Mouse (Mus musculus) embryonic facial prominence, embryonic 13.5 days (tissue): ENCODE data around the gene Hmg20a. TPM values are rescaled to one million over a fixed set of nuclear protein-coding genes. Genes with fewer than 3 reads are reported as not detected.
"Not testable (repeated sequence)": the region's sequence is repeated elsewhere in the genome, so short reads cannot be mapped to it uniquely, and the experiment has no call there.

Experiments
- ATAC-seq: fragments of 200-750 bp; cut with Nextera tagmentation; 2 replicates; pipeline ENCODE4 v1.8.0; 2017; ENCODE audit warnings: low read depth; ENCODE audit not compliant: insufficient number of reproducible peaks, insufficient read depth, low FRiP score, low TSS enrichment
- H3K27ac ChIP-seq: fragments of 300-500 bp; sonication (generic); 2 replicates; pipeline ENCODE4 v1.5.1; 2015; ENCODE audit warnings: moderate library complexity, mild to moderate bottlenecking, inconsistent platforms
- H3K27me3 ChIP-seq: fragments of 300-500 bp; sonication (generic); 2 replicates; pipeline ENCODE4 v1.6.1; 2015; ENCODE audit warnings: mild to moderate bottlenecking, inconsistent platforms
- H3K36me3 ChIP-seq: fragments of 300-500 bp; sonication (generic); 2 replicates; pipeline ENCODE4 v1.6.1; 2015; ENCODE audit warnings: mild to moderate bottlenecking, inconsistent platforms
- H3K4me1 ChIP-seq: fragments of 300-500 bp; sonication (generic); 2 replicates; pipeline ENCODE4 v1.6.1; 2015; ENCODE audit warnings: inconsistent platforms
- H3K4me2 ChIP-seq: fragments of 300-500 bp; sonication (generic); 2 replicates; pipeline ENCODE4 v1.6.1; 2015; ENCODE audit warnings: moderate library complexity, mild to moderate bottlenecking, inconsistent platforms
- H3K4me3 ChIP-seq: fragments of 300-500 bp; sonication (generic); 2 replicates; pipeline ENCODE4 v1.5.1; 2015; ENCODE audit warnings: mild to moderate bottlenecking, inconsistent platforms
- H3K9ac ChIP-seq: fragments of 300-500 bp; sonication (generic); 2 replicates; pipeline ENCODE4 v1.6.1; 2015; ENCODE audit warnings: mild to moderate bottlenecking, inconsistent platforms
- H3K9me3 ChIP-seq: fragments of 300-500 bp; sonication (generic); 2 replicates; pipeline ENCODE4 v1.6.1; 2016; ENCODE audit warnings: inconsistent platforms
- WGBS: fragments of 180-500 bp; shearing (Covaris S2); methylation state at CpG from one replicate; pipeline ENCODE4 v1.1.7; 2015; ENCODE audit warnings: mixed read lengths; 5-methylcytosine and 5-hydroxymethylcytosine counted together
- polyA plus RNA-seq: library from polyadenylated mRNA; unstranded; fragments of >200 nt; fragmentation: Nextera tagmentation; extraction: Ambion mirVana; gene quantifications from 2 replicates; pipeline ENCODE4 v1.2.1, GENCODE M21; 2015

Gene Hmg20a
- polyA plus RNA-seq, 1 experiment from 2014 or later: 79.1 TPM

- no peaks in the 10 kb centered on the region for H3K36me3 ChIP-seq
- WGBS: 69% methylated on average over 4 of the region's 4 CpGs
- no peaks in the 10 kb centered on the region for H3K27me3 ChIP-seq
- H3K9me3 ChIP-seq: no peaks in the 10 kb centered on the region
- H3K9ac ChIP-seq: no peak overlapping the region
- H3K4me1 ChIP-seq: peaks cover 21% of the 10 kb centered on the region
- peak overlapping the region; percentile 67 for H3K4me2 ChIP-seq
- no peak for ATAC-seq
- H3K27ac ChIP-seq: no peak overlapping the region
- peak overlapping the region; percentile 82 for H3K4me3 ChIP-seq
Measured at GRCm38 (mm10) chr9:56415935-56416607, 2.3 kb upstream of the Hmg20a start.

- H3K9ac ChIP-seq: peak overlapping the region; percentile 87
- H3K27me3 ChIP-seq: no peaks in the 10 kb centered on the region
- no peaks in the 10 kb centered on the region for H3K36me3 ChIP-seq
- H3K4me2 ChIP-seq: peak overlapping the region; percentile 67
- WGBS: under 1% methylated on average over 40 of the region's 40 CpGs
- H3K27ac ChIP-seq: peak overlapping the region; percentile 95
- peak overlapping the region; percentile 82 for H3K4me3 ChIP-seq
- peaks cover 23% of the 10 kb centered on the region for H3K4me1 ChIP-seq
- H3K9me3 ChIP-seq: no peaks in the 10 kb centered on the region
- peak; percentile 74 for ATAC-seq
Measured at GRCm38 (mm10) chr9:56417415-56417947, 928 bp upstream of the Hmg20a start.

GRCm38 (mm10) chr9:56418738-56419239 is 380 bp downstream of the Hmg20a start:
- Histone ChIP-seq H3K27me3 (no peaks in the 10 kb centered on the region), H3K9ac (peak overlapping the region; percentile 79), H3K4me1 (peaks cover 26% of the 10 kb centered on the region), H3K36me3 (no peaks in the 10 kb centered on the region), H3K9me3 (no peaks in the 10 kb centered on the region), H3K4me2 (peak overlapping the region; percentile 67), H3K4me3 (peak overlapping the region; percentile 82), H3K27ac (peak overlapping the region; percentile 95)
- ATAC-seq: no peak
- under 1% methylated on average over 11 of the region's 11 CpGs for WGBS

GRCm38 (mm10) chr9:56420236-56420635 is 1.8 kb downstream of the Hmg20a start:
- H3K9ac ChIP-seq: no peak overlapping the region
- no peaks in the 10 kb centered on the region for H3K36me3 ChIP-seq
- ATAC-seq: no peak
- peaks cover 26% of the 10 kb centered on the region for H3K4me1 ChIP-seq
- no peaks in the 10 kb centered on the region for H3K9me3 ChIP-seq
- H3K4me3 ChIP-seq: no peak overlapping the region
- H3K4me2 ChIP-seq: peak overlapping the region; percentile 67; the same call in 1 of the 2 replicates
- no peak overlapping the region for H3K27ac ChIP-seq
- WGBS: 94% methylated on average over 1 of the region's 1 CpGs
- no peaks in the 10 kb centered on the region for H3K27me3 ChIP-seq

- Histone ChIP-seq H3K4me3 (no peak overlapping the region), H3K4me1 (peaks cover 25% of the 10 kb centered on the region), H3K36me3 (no peaks in the 10 kb centered on the region), H3K27ac (no peak overlapping the region), H3K4me2 (no peak overlapping the region), H3K9ac (no peak overlapping the region), H3K27me3 (no peaks in the 10 kb centered on the region), H3K9me3 (no peaks in the 10 kb centered on the region)
- 86% methylated on average over 9 of the region's 9 CpGs for WGBS
- no peak for ATAC-seq
Measured at GRCm38 (mm10) chr9:56420892-56421601, 2.6 kb downstream of the Hmg20a start.

- Histone ChIP-seq H3K9me3 (no peaks in the 10 kb centered on the region), H3K27ac (no peak overlapping the region), H3K36me3 (no peaks in the 10 kb centered on the region), H3K4me1 (peaks cover 16% of the 10 kb centered on the region), H3K9ac (no peak overlapping the region), H3K4me3 (no peak overlapping the region), H3K27me3 (no peaks in the 10 kb centered on the region), H3K4me2 (no peak overlapping the region)
- no peak for ATAC-seq
- 81% methylated on average over 5 of the region's 5 CpGs for WGBS
Measured at GRCm38 (mm10) chr9:56421991-56422390, 3.6 kb downstream of the Hmg20a start.

- no peak overlapping the region for H3K4me3 ChIP-seq
- H3K9ac ChIP-seq: no peak overlapping the region
- peaks cover 10% of the 10 kb centered on the region; the same call in 1 of the 2 replicates for H3K4me1 ChIP-seq
- no peaks in the 10 kb centered on the region for H3K27me3 ChIP-seq
- H3K36me3 ChIP-seq: no peaks in the 10 kb centered on the region
- no peak for ATAC-seq
- H3K9me3 ChIP-seq: no peaks in the 10 kb centered on the region
- H3K27ac ChIP-seq: no peak overlapping the region
- H3K4me2 ChIP-seq: no peak overlapping the region
- 88% methylated on average over 4 of the region's 4 CpGs for WGBS
Measured at GRCm38 (mm10) chr9:56424861-56425260, 6.5 kb downstream of the Hmg20a start.

GRCm38 (mm10) chr9:56435821-56436526 is 17.6 kb downstream of the Hmg20a start:
- 81% methylated on average over 5 of the region's 5 CpGs for WGBS
- no peak for ATAC-seq
- no peak overlapping the region for H3K27ac ChIP-seq

GRCm38 (mm10) chr9:56437300-56437892 is 19.0 kb downstream of the Hmg20a start:
- H3K9me3 ChIP-seq, H3K4me3 ChIP-seq, H3K4me1 ChIP-seq, H3K36me3 ChIP-seq, H3K4me2 ChIP-seq, H3K27me3 ChIP-seq, H3K27ac ChIP-seq, H3K9ac ChIP-seq, ATAC-seq: not testable (repeated sequence)
- 66% methylated on average over 24 of the region's 29 CpGs for WGBS

More at GRCm38 (mm10) chr9:56435821-56436526, 17.6 kb downstream of the Hmg20a start:
- no peak overlapping the region for H3K9ac ChIP-seq
- H3K4me2 ChIP-seq: no peak overlapping the region
- no peak overlapping the region for H3K4me3 ChIP-seq
- H3K4me1 ChIP-seq: peaks cover 8% of the 10 kb centered on the region; the same call in 1 of the 2 replicates
- no peaks in the 10 kb centered on the region for H3K27me3 ChIP-seq
- H3K36me3 ChIP-seq: no peaks in the 10 kb centered on the region
- H3K9me3 ChIP-seq: no peaks in the 10 kb centered on the region

GRCm38 (mm10) chr9:56439699-56440098 is 21.3 kb downstream of the Hmg20a start:
- Histone ChIP-seq H3K36me3 (no peaks in the 10 kb centered on the region), H3K9me3 (no peaks in the 10 kb centered on the region), H3K9ac (no peak overlapping the region), H3K27ac (no peak overlapping the region), H3K4me2 (no peak overlapping the region), H3K27me3 (no peaks in the 10 kb centered on the region), H3K4me1 (peaks cover 7% of the 10 kb centered on the region; the same call in 1 of the 2 replicates), H3K4me3 (no peak overlapping the region)
- 84% methylated on average over 7 of the region's 7 CpGs for WGBS
- ATAC-seq: no peak

- no peak overlapping the region for H3K4me3 ChIP-seq
- H3K9me3 ChIP-seq: no peaks in the 10 kb centered on the region
- H3K27ac ChIP-seq: no peak overlapping the region
- 0 out of 2 replicates have a peak, but pooled peaks cover 4% of the 10 kb centered on the region for H3K36me3 ChIP-seq
- no peaks in the 10 kb centered on the region for H3K27me3 ChIP-seq
- H3K4me1 ChIP-seq: no peaks in the 10 kb centered on the region
- no peak overlapping the region for H3K9ac ChIP-seq
- H3K4me2 ChIP-seq: no peak overlapping the region
- 95% methylated on average over 6 of the region's 6 CpGs for WGBS
- no peak for ATAC-seq
Measured at GRCm38 (mm10) chr9:56451570-56451969, 33.2 kb downstream of the Hmg20a start.
